Mouse (Mus musculus) liver, adult 2 months (tissue): ENCODE results near the gene Fam20c. TPM values are rescaled to one million over a fixed set of nuclear protein-coding genes. Genes with fewer than 3 reads are reported as not detected.

ENCODE experiments used
- DNase-seq: peaks from one replicate; pipeline ENCODE4 v3.0.0-alpha.2; 2011; ENCODE audit warnings: low read depth, low spot score; ENCODE audit errors: extremely low read depth
- H3K27ac ChIP-seq: fragments of 200-500 bp; replicated peaks from 2 replicates; pipeline ENCODE4 v1.5.1; 2012; ENCODE audit warnings: low read depth, mild to moderate bottlenecking, control low read depth, inconsistent platforms, low read length; ENCODE audit not compliant: insufficient read depth
- H3K27me3 ChIP-seq: fragments of 200-500 bp; 2 replicates; pipeline ENCODE4 v1.6.1; 2012; ENCODE audit warnings: mild to moderate bottlenecking, moderate library complexity, low read length, inconsistent platforms; ENCODE audit not compliant: control insufficient read depth, insufficient read depth
- H3K36me3 ChIP-seq: fragments of 200-500 bp; 2 replicates; pipeline ENCODE4 v1.6.1; 2012; ENCODE audit warnings: low read length, inconsistent platforms; ENCODE audit not compliant: control insufficient read depth, insufficient read depth
- H3K4me1 ChIP-seq: fragments of 200-500 bp; 2 replicates; pipeline ENCODE4 v1.6.1; 2011; ENCODE audit warnings: low read length; ENCODE audit not compliant: control insufficient read depth, insufficient read depth
- H3K4me3 ChIP-seq: fragments of 200-500 bp; 2 replicates; pipeline ENCODE4 v1.5.1; 2011; ENCODE audit warnings: low read depth, mild to moderate bottlenecking, control low read depth, low read length, moderate library complexity; ENCODE audit not compliant: insufficient read depth
- H3K79me2 ChIP-seq: fragments of 200-500 bp; 2 replicates; pipeline ENCODE4 v1.6.1; 2012; ENCODE audit warnings: inconsistent platforms, mild to moderate bottlenecking, low read length, moderate library complexity; ENCODE audit not compliant: control insufficient read depth, insufficient read depth
- H3K9ac ChIP-seq: fragments of 200-500 bp; 2 replicates; pipeline ENCODE4 v1.6.1; 2012; ENCODE audit warnings: low read depth, mild to moderate bottlenecking, control low read depth, inconsistent platforms, low read length
- CTCF ChIP-seq: fragments of 200-500 bp; IDR thresholded peaks from 2 replicates; pipeline ENCODE4 v1.5.1; 2011; ENCODE audit warnings: low read depth, low read length, control low read depth
- POLR2A ChIP-seq: fragments of 200-500 bp; IDR thresholded peaks from 2 replicates; pipeline ENCODE4 v1.6.1; 2011; ENCODE audit warnings: low read length, control low read depth; ENCODE audit not compliant: insufficient read depth; ENCODE audit errors: extremely low read depth
- WGBS: fragments of 180-500 bp; shearing (Covaris S2); methylation state at CpG from one replicate; pipeline ENCODE4 v1.1.7; 2018; 5-methylcytosine and 5-hydroxymethylcytosine counted together
- polyA plus RNA-seq: library from polyadenylated mRNA; depleted of rRNA; stranded (reverse); fragments of >200 nt; gene quantifications from 2 replicates; pipeline ENCODE4 v1.2.3, GENCODE M21; 2012
- total RNA-seq: library from RNA; depleted of rRNA; stranded (reverse); fragments of >200 nt; gene quantifications from 2 replicates; pipeline ENCODE4 v1.2.3, GENCODE M21; 2014

Gene Fam20c
- total and polyA plus RNA-seq, 2 experiments, result 18.2 to 50.7 TPM

- no peak overlapping the region for H3K9ac ChIP-seq
- H3K27ac ChIP-seq, result peak overlapping the region; percentile 17; the same call in 1 of the 2 replicates
- peak; percentile 74 for DNase-seq
- H3K79me2 ChIP-seq, result no peaks in the 10 kb centered on the region
- peaks cover 9% of the 10 kb centered on the region; the same call in 1 of the 2 replicates for H3K36me3 ChIP-seq
- no peaks in the 10 kb centered on the region for H3K27me3 ChIP-seq
- no peak overlapping the region for H3K4me3 ChIP-seq
- WGBS, result 33% methylated on average over 7 of the region's 7 CpGs
- peaks cover 13% of the 10 kb centered on the region for H3K4me1 ChIP-seq
- no peak for TF ChIP-seq POLR2A
- no peak for TF ChIP-seq CTCF
Measured at GRCm38 (mm10) chr5:138801588-138802116, 47.3 kb downstream of the Fam20c start.

- TF ChIP-seq CTCF (no peak), POLR2A (no peak)
- no peak overlapping the region for H3K27ac ChIP-seq
- H3K9ac ChIP-seq, result no peak overlapping the region
- H3K36me3 ChIP-seq, result peaks cover 16% of the 10 kb centered on the region; the same call in 1 of the 2 replicates
- H3K4me3 ChIP-seq, result no peak overlapping the region
- no peaks in the 10 kb centered on the region for H3K27me3 ChIP-seq
- DNase-seq, result no peak
- H3K4me1 ChIP-seq, result peaks cover 13% of the 10 kb centered on the region
- no peaks in the 10 kb centered on the region for H3K79me2 ChIP-seq
- WGBS, result 96% methylated on average over 5 of the region's 5 CpGs
Measured at GRCm38 (mm10) chr5:138804286-138804685, 50.0 kb downstream of the Fam20c start.

DNA sequence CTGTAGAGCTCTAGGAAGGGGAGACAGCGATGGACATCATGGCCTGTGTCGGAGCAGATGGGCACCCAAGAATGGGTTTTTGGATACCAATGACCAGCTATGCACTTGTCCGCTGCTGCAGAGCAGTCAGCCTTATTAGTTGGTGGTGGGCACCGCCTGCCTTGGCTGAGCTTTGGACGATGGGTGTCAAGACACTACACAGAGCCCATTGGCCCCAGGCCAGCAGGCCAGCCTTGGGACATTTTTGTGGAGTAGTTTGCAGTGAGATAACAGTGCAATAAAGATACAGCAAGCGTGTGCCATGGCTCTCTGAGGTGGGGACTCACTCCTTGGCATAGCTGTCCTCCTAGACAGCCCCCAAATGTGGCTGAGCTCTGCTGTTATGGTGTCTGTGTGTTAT, 55.5 kb downstream of the Fam20c start:
- WGBS, result 87% methylated on average over 6 of the region's 6 CpGs
- TF ChIP-seq POLR2A, result no peak
- TF ChIP-seq CTCF, result no peak
- Histone ChIP-seq H3K4me1 (no peaks in the 10 kb centered on the region), H3K9ac (no peak overlapping the region), H3K36me3 (peaks cover 16% of the 10 kb centered on the region; the same call in 1 of the 2 replicates), H3K79me2 (no peaks in the 10 kb centered on the region), H3K27me3 (no peaks in the 10 kb centered on the region), H3K4me3 (no peak overlapping the region), H3K27ac (no peak overlapping the region)
- DNase-seq, result no peak

- Histone ChIP-seq H3K9ac (0 out of 2 replicates have a peak within 1 kb of the TSS, but pooled peaks have one; percentile 26), H3K27me3 (peaks cover 3% of the 10 kb centered on the region; the same call in 1 of the 2 replicates), H3K79me2 (no peaks in the 10 kb centered on the region), H3K36me3 (no peaks in the 10 kb centered on the region), H3K4me1 (peaks cover 6% of the 10 kb centered on the region), H3K4me3 (peak within 1 kb of the TSS; percentile 41; the same call in 1 of the 2 replicates), H3K27ac (no peak within 1 kb of the TSS)
- 68% methylated on average over 21 of the region's 21 CpGs for WGBS
- no peak for DNase-seq
- no peak for TF ChIP-seq POLR2A
- TF ChIP-seq CTCF, result no peak
Measured at GRCm38 (mm10) chr5:138819780-138820179, 65.5 kb downstream of the Fam20c start, which contains the start of gene Gm5294. Gene Gm5294, plus strand, starts transcription at chr5:138820080.

DNA sequence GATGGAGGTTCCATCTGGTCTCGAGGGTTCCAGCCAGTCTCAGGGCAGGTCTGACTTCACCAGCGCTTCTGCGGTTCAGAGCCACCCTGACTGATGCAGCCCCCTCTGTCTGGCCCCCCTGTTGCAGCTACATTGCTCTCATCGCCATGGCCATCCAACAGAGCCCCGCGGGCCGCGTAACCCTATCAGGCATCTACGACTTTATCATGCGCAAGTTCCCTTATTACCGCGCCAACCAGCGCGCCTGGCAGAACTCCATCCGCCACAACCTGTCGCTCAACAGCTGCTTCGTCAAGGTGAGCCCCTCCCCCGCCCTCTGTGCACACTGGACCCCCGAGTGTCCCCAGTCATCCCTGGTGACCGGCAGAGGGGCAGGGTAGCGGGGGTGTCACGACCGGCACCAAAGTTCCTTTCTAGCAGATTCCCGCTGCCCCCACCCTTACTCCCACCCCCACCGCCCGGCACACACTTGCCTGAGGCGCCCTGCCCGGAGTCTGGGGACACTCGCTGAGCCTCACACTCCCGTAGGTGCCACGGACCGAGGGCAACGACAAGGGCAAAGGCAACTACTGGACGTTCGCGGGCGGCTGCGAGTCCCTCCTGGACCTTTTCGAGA, 66.5 kb downstream of the Fam20c start:
- no peaks in the 10 kb centered on the region for H3K36me3 ChIP-seq
- peaks cover 3% of the 10 kb centered on the region; the same call in 1 of the 2 replicates for H3K27me3 ChIP-seq
- WGBS, result 19% methylated on average over 39 of the region's 39 CpGs
- no peak overlapping the region for H3K27ac ChIP-seq
- peak overlapping the region; percentile 26; the same call in 1 of the 2 replicates for H3K9ac ChIP-seq
- H3K4me1 ChIP-seq, result peaks cover 11% of the 10 kb centered on the region
- DNase-seq, result no peak
- no peaks in the 10 kb centered on the region for H3K79me2 ChIP-seq
- H3K4me3 ChIP-seq, result peak overlapping the region; percentile 41
- TF ChIP-seq POLR2A (no peak), CTCF (no peak)

DNA sequence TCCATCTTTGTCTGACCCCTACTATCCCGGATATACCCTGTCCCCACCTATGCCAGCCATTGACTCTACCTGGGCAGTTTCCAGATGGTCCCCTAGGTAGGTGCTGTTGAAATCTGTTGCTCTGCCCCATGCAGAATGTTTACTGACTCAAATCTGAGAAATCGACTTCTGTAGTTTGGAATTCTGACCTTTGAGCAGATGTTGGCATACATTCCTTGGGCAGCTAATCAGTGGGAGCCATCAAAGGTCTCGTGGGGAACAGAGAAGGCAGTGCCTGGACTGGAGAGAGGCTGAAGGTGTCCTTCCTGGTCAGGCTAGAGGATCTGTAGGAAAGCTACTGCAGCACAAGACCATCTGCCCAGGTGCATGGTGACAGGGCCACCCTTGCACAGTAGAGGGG, 70.8 kb downstream of the Fam20c start:
- Histone ChIP-seq H3K4me3 (no peak overlapping the region), H3K9ac (peak overlapping the region; percentile 22), H3K27me3 (peaks cover 3% of the 10 kb centered on the region; the same call in 1 of the 2 replicates), H3K4me1 (peaks cover 11% of the 10 kb centered on the region), H3K79me2 (no peaks in the 10 kb centered on the region), H3K27ac (peak overlapping the region; percentile 74), H3K36me3 (no peaks in the 10 kb centered on the region)
- DNase-seq, result peak; percentile 94
- 18% methylated on average over 3 of the region's 3 CpGs for WGBS
- TF ChIP-seq CTCF, result no peak
- TF ChIP-seq POLR2A, result no peak
